Mouse (Mus musculus) megakaryocyte progenitor cell, adult 5-6 weeks (primary cell): ENCODE measurements around the gene Shisa6. TPM values are rescaled to one million over a fixed set of nuclear protein-coding genes. Genes with fewer than 3 reads are reported as not detected.
"Not testable (repeated sequence)": the region's sequence is repeated elsewhere in the genome, so short reads cannot be mapped to it uniquely, and the experiment has no call there.

Source experiments
- ATAC-seq: replicated peaks from 2 replicates; pipeline ENCODE4 v1.8.0; 2016; ENCODE audit warnings: mild to moderate bottlenecking, moderate TSS enrichment, inconsistent platforms; ENCODE audit not compliant: poor library complexity
- total RNA-seq, 2 experiments: library from RNA; stranded (forward) in 1 of 2; stranded (reverse) in 1 of 2; fragments of 157-497, 149-512 nt in 1 of 2; fragments of 200-1000 nt in 1 of 2; gene quantifications; 2 replicates each; pipeline versions ENCODE4 v1.2.3 to v1.2.4; 2015 to 2017

Shisa6 gene
- total RNA-seq, 2 experiments from 2014 or later: not detected

- no peak for ATAC-seq
Measured at GRCm38 (mm10) chr11:66487765-66488164, 38.0 kb downstream of the Shisa6 start.

GRCm38 (mm10) chr11:66482501-66482900 lies 43.3 kb downstream of the Shisa6 start:
- no peak for ATAC-seq

GRCm38 (mm10) chr11:66442631-66443030 lies 83.1 kb downstream of the Shisa6 start:
- ATAC-seq: no peak

DNA sequence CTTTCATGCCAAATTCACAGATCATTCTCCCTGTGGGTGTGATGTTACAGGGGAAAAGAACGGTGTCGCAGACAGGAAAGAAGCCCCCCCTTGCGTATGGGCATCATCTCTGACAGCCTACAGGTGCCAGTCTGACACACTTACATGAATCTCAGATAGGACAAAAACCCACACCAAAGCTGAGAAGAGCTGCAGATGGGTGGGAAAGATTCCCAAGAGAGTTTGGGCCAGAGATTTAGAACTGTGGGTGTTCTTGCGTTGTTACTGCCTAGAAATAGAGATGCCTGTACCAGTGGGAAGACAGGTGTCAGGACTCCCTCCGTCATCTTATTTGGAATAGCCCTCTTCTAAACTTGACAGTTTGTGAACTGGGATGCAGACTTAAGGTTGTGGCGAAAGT lies 99.6 kb downstream of the Shisa6 start:
- ATAC-seq: no peak

- ATAC-seq: no peak
Measured at GRCm38 (mm10) chr11:66418216-66418615, 107.5 kb downstream of the Shisa6 start.

GRCm38 (mm10) chr11:66408721-66409120 lies 117.0 kb downstream of the Shisa6 start:
- ATAC-seq: not testable (repeated sequence)

- ATAC-seq: no peak
Measured at GRCm38 (mm10) chr11:66400036-66400435, 125.7 kb downstream of the Shisa6 start.

GRCm38 (mm10) chr11:66387561-66387960 lies 138.2 kb downstream of the Shisa6 start:
- ATAC-seq: no peak

- no peak for ATAC-seq
Measured at GRCm38 (mm10) chr11:66371796-66372195, 154.0 kb downstream of the Shisa6 start.

DNA sequence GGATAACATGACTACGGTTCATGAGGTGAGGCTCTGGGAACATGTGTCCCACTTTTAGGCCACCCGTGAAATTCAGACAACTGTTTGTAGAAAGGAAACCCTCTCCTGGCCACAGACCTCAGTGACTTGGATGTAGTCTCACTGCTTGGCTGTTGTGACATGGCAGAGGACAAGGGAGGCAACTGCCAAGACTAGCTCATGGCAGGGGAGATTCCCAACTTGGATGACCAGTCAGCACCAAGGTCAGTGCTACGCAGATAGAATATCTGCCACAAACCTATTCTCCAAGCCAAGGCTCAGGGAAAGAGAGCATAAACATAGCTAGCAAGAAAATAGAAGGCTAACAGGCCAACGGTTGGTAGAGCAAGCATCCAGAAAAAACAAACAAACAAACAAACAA lies 156.0 kb downstream of the Shisa6 start:
- no peak for ATAC-seq

GRCm38 (mm10) chr11:66366809-66367685 lies 158.7 kb downstream of the Shisa6 start:
- no peak for ATAC-seq

- no peak for ATAC-seq
Measured at GRCm38 (mm10) chr11:66359811-66360210, 166.0 kb downstream of the Shisa6 start.

- ATAC-seq: no peak
Measured at GRCm38 (mm10) chr11:66344822-66345221, 180.9 kb downstream of the Shisa6 start.

- no peak for ATAC-seq
Measured at GRCm38 (mm10) chr11:66336313-66336712, 189.5 kb downstream of the Shisa6 start.

DNA sequence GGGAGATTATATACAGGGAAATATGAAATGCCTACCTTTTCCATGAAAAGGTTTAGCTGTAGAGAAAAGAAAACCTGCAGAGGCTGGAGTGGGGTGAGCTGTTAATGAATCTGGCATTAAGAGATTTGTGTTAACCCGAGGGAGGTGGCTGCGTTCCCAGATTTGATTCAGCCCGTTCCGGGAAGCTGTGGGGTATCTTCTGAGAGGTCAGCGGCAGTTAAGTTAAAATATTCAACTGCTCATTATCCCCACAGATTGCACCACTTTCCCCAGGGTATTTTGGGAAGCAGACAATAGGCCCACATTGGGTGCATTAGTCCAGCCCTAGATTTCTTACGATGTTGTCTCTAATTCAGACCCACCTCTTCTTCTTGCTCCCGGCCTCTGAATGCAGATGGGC lies 213.0 kb downstream of the Shisa6 start:
- no peak for ATAC-seq

- ATAC-seq: no peak
Measured at GRCm38 (mm10) chr11:66304396-66304795, 221.4 kb downstream of the Shisa6 start.

GRCm38 (mm10) chr11:66274707-66275081 lies 251.1 kb downstream of the Shisa6 start:
- no peak for ATAC-seq

- no peak for ATAC-seq
Measured at GRCm38 (mm10) chr11:66273904-66274706, 251.7 kb downstream of the Shisa6 start.

GRCm38 (mm10) chr11:66267029-66267428 lies 258.7 kb downstream of the Shisa6 start:
- no peak for ATAC-seq

DNA sequence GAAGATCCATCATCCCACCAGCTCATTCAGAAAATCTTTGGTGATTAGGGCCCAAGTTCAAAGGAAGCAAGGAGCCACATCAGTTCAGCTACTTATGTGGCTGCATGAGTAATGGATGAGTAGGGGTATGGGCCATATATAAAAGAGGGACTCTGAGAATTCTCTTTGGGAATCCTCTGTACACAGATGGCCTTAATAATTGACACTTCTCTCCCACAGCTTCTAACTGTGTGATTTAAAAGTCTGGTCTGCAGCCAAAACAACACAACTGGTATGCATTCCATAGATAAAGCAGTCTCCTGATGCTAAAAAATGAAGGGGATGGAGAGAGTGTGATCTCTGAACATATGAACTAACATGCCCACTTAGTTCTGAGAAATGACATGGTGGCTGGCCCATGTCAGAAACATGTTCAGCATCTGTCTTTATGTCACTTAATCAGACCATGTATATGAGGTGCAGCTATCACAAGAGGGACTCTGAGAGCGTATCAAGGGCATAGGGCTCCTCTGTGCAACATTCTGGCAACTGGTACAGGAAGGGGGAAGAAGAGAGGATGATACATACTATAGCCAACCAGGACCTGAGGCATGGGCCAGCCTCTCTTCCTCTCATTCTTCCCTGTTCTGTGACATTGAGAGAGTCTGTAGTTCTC lies 260.3 kb downstream of the Shisa6 start:
- ATAC-seq: no peak

GRCm38 (mm10) chr11:66260205-66260604 lies 265.6 kb downstream of the Shisa6 start:
- no peak for ATAC-seq
